Mouse (Mus musculus): ENCODE results near the gene Nudt15. TPM values are rescaled to one million over a fixed set of nuclear protein-coding genes. Genes with fewer than 3 reads are reported as not detected.

The Nudt15 gene
- polyA plus RNA-seq, 1 experiment: 2.4 TPM

- Histone ChIP-seq H3K27ac (ENCODE audit: control insufficient read depth, insufficient read depth, low read depth, low read length, poor library complexity) (no peak overlapping the region), H3K4me3 (replicated peaks; ENCODE audit: control insufficient read depth, low read depth, low read length) (no peak overlapping the region), H3K4me1 (ENCODE audit: control insufficient read depth, insufficient read depth, low read length) (peaks cover 2% of the 10 kb centered on the region; the same call in 1 of the 2 replicates)
- TF ChIP-seq CTCF (IDR thresholded peaks at IDR 0.05; ENCODE audit: control insufficient read depth, insufficient read depth, low read length): no peak
- TF ChIP-seq POLR2A (IDR thresholded peaks at IDR 0.05; ENCODE audit: borderline replicate concordance, control insufficient read depth, low read depth, low read length): no peak
- 31% methylated on average over 3 of the region's 3 CpGs for WGBS
Observed at GRCm38 (mm10) chr14:73473670-73474460, 74.2 kb downstream of the Nudt15 start.

GRCm38 (mm10) chr14:73472205-73472604 is 75.8 kb downstream of the Nudt15 start:
- Histone ChIP-seq H3K4me1 (ENCODE audit: control insufficient read depth, insufficient read depth, low read length) (peaks cover 2% of the 10 kb centered on the region; the same call in 1 of the 2 replicates), H3K4me3 (replicated peaks; ENCODE audit: control insufficient read depth, low read depth, low read length) (no peak overlapping the region), H3K27ac (ENCODE audit: control insufficient read depth, insufficient read depth, low read depth, low read length, poor library complexity) (no peak overlapping the region)
- TF ChIP-seq POLR2A (IDR thresholded peaks at IDR 0.05; ENCODE audit: borderline replicate concordance, control insufficient read depth, low read depth, low read length): no peak
- WGBS: 58% methylated on average over 7 of the region's 7 CpGs

DNA sequence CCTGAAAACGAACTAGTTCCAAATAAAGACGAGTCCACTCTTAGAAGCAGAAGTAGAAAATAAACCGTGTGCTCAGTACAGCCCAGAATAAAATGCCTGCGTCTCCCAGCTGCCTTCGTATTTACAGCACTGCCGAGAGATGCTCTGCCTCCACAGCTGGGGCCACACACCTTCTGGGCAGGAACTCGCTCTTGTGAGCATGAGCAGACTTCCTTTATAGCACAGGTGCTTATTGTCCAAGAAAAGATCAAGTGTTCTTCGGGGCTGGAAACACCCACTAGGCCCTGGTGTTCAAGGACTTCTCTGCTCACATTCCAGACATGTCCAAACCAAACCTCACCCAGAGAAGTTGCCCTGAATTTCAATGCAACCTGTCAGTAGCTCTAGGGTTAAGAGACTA is 77.4 kb downstream of the Nudt15 start:
- Histone ChIP-seq H3K4me1 (ENCODE audit: control insufficient read depth, insufficient read depth, low read length) (peaks cover 2% of the 10 kb centered on the region; the same call in 1 of the 2 replicates), H3K27ac (ENCODE audit: control insufficient read depth, insufficient read depth, low read depth, low read length, poor library complexity) (no peak overlapping the region), H3K4me3 (replicated peaks; ENCODE audit: control insufficient read depth, low read depth, low read length) (no peak overlapping the region)
- WGBS: 53% methylated on average over 8 of the region's 8 CpGs
- TF ChIP-seq CTCF (IDR thresholded peaks at IDR 0.05; ENCODE audit: control insufficient read depth, insufficient read depth, low read length) (no peak), POLR2A (IDR thresholded peaks at IDR 0.05; ENCODE audit: borderline replicate concordance, control insufficient read depth, low read depth, low read length) (no peak)

DNA sequence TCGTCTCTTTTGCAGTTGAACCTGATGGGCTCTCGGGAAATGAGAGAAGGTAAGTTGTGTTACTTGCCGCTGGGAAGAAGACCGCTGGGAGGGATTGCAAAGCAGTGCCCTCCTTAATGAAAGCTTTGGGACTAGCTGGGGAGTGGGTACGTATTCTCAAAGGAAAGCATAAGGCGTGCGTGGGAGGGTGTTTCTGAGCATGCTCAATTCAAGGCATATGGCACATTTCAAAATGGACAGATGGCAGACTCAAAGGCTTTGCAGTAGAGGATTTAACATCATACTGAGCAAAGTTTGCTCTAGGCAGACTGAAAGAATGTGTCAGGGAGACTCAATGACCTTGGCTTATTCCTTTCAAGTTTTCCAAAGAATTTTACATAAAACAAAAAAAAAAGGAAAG is 78.5 kb downstream of the Nudt15 start:
- 90% methylated on average over 7 of the region's 7 CpGs for WGBS
- Histone ChIP-seq H3K27ac (ENCODE audit: control insufficient read depth, insufficient read depth, low read depth, low read length, poor library complexity) (no peak overlapping the region), H3K4me1 (ENCODE audit: control insufficient read depth, insufficient read depth, low read length) (peaks cover 2% of the 10 kb centered on the region), H3K4me3 (replicated peaks; ENCODE audit: control insufficient read depth, low read depth, low read length) (no peak overlapping the region)
- TF ChIP-seq CTCF (IDR thresholded peaks at IDR 0.05; ENCODE audit: control insufficient read depth, insufficient read depth, low read length) (no peak), POLR2A (IDR thresholded peaks at IDR 0.05; ENCODE audit: borderline replicate concordance, control insufficient read depth, low read depth, low read length) (no peak)

Other genes starting within 250 kb of the Nudt15 start
- gene Rb1, start 222.4 kb downstream of the Nudt15 start, polyA plus RNA-seq (2011; ENCODE audit: insufficient read depth, insufficient read length, low replicate concordance, missing spikeins): 21.3 and 27.0 TPM in 2 replicates
- gene Itm2b, start 163.0 kb downstream of the Nudt15 start, polyA plus RNA-seq (2011; ENCODE audit: insufficient read depth, insufficient read length, low replicate concordance, missing spikeins): 138 and 235 TPM in 2 replicates
- gene Med4, start 38.2 kb downstream of the Nudt15 start, polyA plus RNA-seq (2011; ENCODE audit: insufficient read depth, insufficient read length, low replicate concordance, missing spikeins): 19.8 and 38.1 TPM in 2 replicates
- gene Sucla2, start 22.9 kb downstream of the Nudt15 start, polyA plus RNA-seq (2011; ENCODE audit: insufficient read depth, insufficient read length, low replicate concordance, missing spikeins): 24.3 and 29.9 TPM in 2 replicates
- not detected in 2 replicates for gene Gm21750, start 113.0 kb upstream of the Nudt15 start, polyA plus RNA-seq (2011; ENCODE audit: insufficient read depth, insufficient read length, low replicate concordance, missing spikeins)

Data from bone marrow, adult 2 months (tissue).